Mouse (Mus musculus): ENCODE measurements around the gene Gamt.

GRCm38 (mm10) chr10:80270099-80270498, 9.3 kb upstream of the Gamt start:
- TF ChIP-seq CTCF (IDR thresholded peaks at IDR 0.05; ENCODE audit: insufficient read depth, low read length): no peak
- TF ChIP-seq POLR2A (IDR thresholded peaks at IDR 0.05; ENCODE audit: borderline replicate concordance, extremely low read depth, low read depth, low read length): no peak
